Mouse (Mus musculus): ENCODE results near the gene Tgfb2. TPM values are rescaled to one million over a fixed set of nuclear protein-coding genes. Genes with fewer than 3 reads are reported as not detected.

The Tgfb2 gene
- polyA plus RNA-seq, 1 experiment: 5.6 TPM

DNA sequence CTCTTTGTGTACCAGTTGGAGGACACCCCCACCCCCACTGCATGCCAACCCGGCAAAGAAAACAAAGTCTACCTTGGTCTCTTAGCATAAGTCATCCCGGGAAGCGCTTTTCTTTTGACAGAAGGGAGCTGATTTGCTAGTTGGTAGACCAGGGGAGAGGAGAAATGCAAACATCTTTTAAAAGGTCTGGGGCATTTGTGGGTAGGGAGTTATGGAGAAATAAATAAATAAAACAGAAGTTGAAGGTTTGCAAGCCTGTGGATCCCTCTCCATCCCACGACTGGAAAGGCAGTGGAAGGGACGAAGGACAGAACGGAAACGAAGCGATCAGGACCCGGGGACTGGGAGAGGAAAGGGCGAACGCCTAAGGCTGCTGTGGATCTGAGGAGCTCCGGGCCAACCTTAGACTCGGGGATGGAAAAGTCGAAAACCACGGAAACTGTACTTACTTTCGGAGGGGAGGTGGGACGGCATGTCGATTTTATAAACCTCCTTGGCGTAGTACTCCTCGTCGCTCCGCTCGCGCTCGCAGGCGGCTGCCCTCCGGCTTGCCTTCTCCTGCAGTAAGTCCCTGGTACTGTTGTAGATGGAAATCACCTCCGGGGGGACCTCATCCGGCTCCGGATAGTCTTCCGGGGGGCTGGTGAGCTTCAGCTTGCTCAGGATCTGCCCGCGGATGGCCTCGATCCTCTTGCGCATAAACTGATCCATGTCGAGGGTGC is 1.6 kb downstream of the Tgfb2 start:
- peaks cover 4% of the 10 kb centered on the region; the same call in 1 of the 2 replicates for H3K4me1 ChIP-seq (ENCODE audit: control insufficient read depth, insufficient read depth, low read length)
- H3K4me3 ChIP-seq (replicated peaks; ENCODE audit: extremely low read depth, low read depth, low read length): peak overlapping the region; percentile 87
- DNase-seq: peak; percentile 59
- TF ChIP-seq CTCF (IDR thresholded peaks at IDR 0.05; ENCODE audit: insufficient read depth, low read length) (no peak), POLR2A (IDR thresholded peaks at IDR 0.05; ENCODE audit: borderline replicate concordance, extremely low read depth, low read depth, low read length) (peak; percentile 16; the same call in 1 of the 2 replicates)
- WGBS: under 1% methylated on average over 36 of the region's 36 CpGs

GRCm38 (mm10) chr1:186703256-186703979 is 2.4 kb downstream of the Tgfb2 start:
- TF ChIP-seq CTCF (IDR thresholded peaks at IDR 0.05; ENCODE audit: insufficient read depth, low read length): no peak
- no peak for TF ChIP-seq POLR2A (IDR thresholded peaks at IDR 0.05; ENCODE audit: borderline replicate concordance, extremely low read depth, low read depth, low read length)
- under 1% methylated on average over 15 of the region's 15 CpGs for WGBS
- DNase-seq: peak; percentile 37
- Histone ChIP-seq H3K4me1 (ENCODE audit: control insufficient read depth, insufficient read depth, low read length) (peaks cover 4% of the 10 kb centered on the region; the same call in 1 of the 2 replicates), H3K4me3 (replicated peaks; ENCODE audit: extremely low read depth, low read depth, low read length) (peak overlapping the region; percentile 87)

- peak overlapping the region; percentile 44 for H3K4me3 ChIP-seq (replicated peaks; ENCODE audit: extremely low read depth, low read depth, low read length)
- no peak for DNase-seq
- 12% methylated on average over 15 of the region's 15 CpGs for WGBS
- peaks cover 4% of the 10 kb centered on the region; the same call in 1 of the 2 replicates for H3K4me1 ChIP-seq (ENCODE audit: control insufficient read depth, insufficient read depth, low read length)
- TF ChIP-seq CTCF (IDR thresholded peaks at IDR 0.05; ENCODE audit: insufficient read depth, low read length): no peak
- no peak for TF ChIP-seq POLR2A (IDR thresholded peaks at IDR 0.05; ENCODE audit: borderline replicate concordance, extremely low read depth, low read depth, low read length)
Measured at GRCm38 (mm10) chr1:186702391-186703255, 3.2 kb downstream of the Tgfb2 start.

DNA sequence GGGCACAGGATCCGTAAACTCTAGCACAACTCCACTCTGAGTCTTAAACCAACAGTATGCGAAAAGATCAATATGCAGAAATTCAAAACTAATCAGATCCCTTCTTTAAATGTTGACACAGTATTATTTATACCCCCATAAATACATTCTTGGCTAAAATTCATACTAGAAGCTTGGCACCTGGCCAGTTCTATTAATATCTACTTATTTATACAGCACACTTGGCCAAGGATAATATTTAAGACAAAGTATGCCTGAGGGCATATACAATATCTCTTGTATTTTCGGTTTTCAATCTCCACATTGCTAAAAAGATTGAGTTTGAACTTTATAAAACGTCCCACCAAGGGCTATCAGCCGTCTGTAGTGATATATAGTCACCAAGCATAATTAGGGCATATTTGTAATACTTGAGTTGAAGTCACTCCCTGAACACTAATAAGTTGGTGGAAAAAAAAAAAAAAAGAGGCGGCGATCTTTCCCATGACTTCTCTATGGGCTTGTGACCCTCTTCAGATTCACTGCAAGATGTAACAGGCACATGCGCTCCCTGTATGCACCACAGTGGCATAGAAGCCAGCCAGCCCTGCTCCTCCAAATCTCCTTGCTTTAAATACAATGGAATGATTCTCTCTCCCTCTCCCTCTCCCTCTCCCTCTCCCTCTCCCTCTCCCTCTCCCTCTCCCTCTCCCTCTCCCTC is 4.4 kb downstream of the Tgfb2 start:
- 39% methylated on average over 8 of the region's 8 CpGs for WGBS
- Histone ChIP-seq H3K4me3 (replicated peaks; ENCODE audit: extremely low read depth, low read depth, low read length) (no peak overlapping the region), H3K4me1 (ENCODE audit: control insufficient read depth, insufficient read depth, low read length) (peaks cover 4% of the 10 kb centered on the region; the same call in 1 of the 2 replicates)
- TF ChIP-seq POLR2A (IDR thresholded peaks at IDR 0.05; ENCODE audit: borderline replicate concordance, extremely low read depth, low read depth, low read length): no peak
- no peak for TF ChIP-seq CTCF (IDR thresholded peaks at IDR 0.05; ENCODE audit: insufficient read depth, low read length)
- no peak for DNase-seq

DNA sequence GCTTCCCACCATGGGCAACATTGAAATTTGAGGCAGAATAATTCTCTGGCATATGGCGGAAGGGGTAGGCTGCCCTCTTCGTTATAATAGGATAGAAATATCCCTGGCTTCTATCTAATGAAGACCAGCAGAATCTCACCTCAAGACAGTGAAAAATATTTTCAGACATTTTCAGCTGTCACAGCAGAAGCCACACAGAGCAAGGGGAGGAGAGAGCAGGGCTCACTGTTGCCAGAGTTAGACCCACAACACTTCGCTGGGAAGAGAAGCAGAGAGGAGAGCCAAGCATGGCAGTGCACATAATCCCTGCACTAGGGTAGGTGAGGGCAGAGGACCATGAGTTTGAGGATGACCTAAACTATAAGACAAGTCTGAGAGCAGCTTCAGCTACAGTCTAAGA is 5.3 kb downstream of the Tgfb2 start:
- Histone ChIP-seq H3K4me1 (ENCODE audit: control insufficient read depth, insufficient read depth, low read length) (peaks cover 4% of the 10 kb centered on the region; the same call in 1 of the 2 replicates), H3K4me3 (replicated peaks; ENCODE audit: extremely low read depth, low read depth, low read length) (no peak overlapping the region)
- TF ChIP-seq POLR2A (IDR thresholded peaks at IDR 0.05; ENCODE audit: borderline replicate concordance, extremely low read depth, low read depth, low read length) (no peak), CTCF (IDR thresholded peaks at IDR 0.05; ENCODE audit: insufficient read depth, low read length) (no peak)
- DNase-seq: no peak
- WGBS: 74% methylated on average over 3 of the region's 3 CpGs

DNA sequence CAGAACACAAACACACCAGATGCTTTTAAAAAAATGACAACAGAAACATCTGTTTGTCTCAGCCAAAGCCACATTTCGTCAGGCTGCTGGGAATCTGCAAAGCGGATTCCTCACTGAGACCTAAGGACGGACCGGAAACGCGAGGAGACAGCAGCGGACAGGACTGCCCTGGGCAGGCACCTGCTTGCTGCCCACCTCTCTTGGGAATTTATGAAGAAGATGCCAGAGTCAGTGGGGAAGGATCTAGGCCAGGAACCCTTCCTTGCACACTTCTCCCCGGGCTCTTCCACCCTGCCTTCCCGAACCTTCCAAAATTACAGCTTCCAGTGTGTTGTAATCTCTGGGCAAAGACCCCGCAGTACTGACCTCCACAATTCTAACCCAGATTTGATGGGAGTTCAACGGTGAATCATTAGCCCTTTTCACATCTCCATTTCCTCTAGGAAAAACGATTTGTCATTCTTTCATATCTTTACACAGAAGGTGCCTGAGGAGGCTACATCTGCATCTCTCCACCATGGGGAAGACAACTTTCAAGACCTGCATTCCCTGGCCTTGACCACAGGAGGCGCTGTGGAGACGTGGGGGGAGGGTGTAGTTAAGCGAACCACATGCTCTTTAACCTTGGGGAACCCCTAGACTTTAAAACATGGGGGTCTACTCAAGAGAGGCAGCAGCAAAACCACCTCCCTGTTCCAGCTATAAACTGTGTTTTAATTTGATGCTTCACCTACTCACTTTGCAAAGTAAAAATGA is 7.0 kb downstream of the Tgfb2 start:
- WGBS: 66% methylated on average over 15 of the region's 15 CpGs
- no peaks in the 10 kb centered on the region for H3K4me1 ChIP-seq (ENCODE audit: control insufficient read depth, insufficient read depth, low read length)
- TF ChIP-seq POLR2A (IDR thresholded peaks at IDR 0.05; ENCODE audit: borderline replicate concordance, extremely low read depth, low read depth, low read length) (no peak), CTCF (IDR thresholded peaks at IDR 0.05; ENCODE audit: insufficient read depth, low read length) (peak; percentile 64)
- DNase-seq: no peak
- no peak overlapping the region for H3K4me3 ChIP-seq (replicated peaks; ENCODE audit: extremely low read depth, low read depth, low read length)

DNA sequence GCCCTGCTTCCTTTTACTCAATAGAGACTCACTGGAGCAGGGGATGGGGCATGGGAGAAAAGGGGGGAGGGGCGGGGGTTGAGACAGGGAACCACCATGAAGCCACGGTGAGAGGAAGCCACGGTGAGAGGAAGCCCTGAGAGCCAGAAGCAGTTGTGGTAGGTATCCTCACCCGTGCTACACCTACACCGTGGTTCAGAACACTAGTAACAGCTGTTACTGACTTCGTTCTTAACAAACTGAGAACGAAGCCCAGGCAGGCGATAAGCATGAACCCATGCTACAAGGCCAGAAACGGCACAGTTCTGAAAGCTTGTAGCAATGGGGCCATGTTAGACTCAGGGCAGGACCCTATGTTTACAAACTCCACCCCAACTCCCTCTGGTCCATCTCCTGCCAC is 9.6 kb downstream of the Tgfb2 start:
- TF ChIP-seq CTCF (IDR thresholded peaks at IDR 0.05; ENCODE audit: insufficient read depth, low read length): no peak
- no peaks in the 10 kb centered on the region for H3K4me1 ChIP-seq (ENCODE audit: control insufficient read depth, insufficient read depth, low read length)
- DNase-seq: no peak
- 70% methylated on average over 9 of the region's 9 CpGs for WGBS
- no peak overlapping the region for H3K4me3 ChIP-seq (replicated peaks; ENCODE audit: extremely low read depth, low read depth, low read length)

GRCm38 (mm10) chr1:186695361-186695760 is 10.4 kb downstream of the Tgfb2 start:
- WGBS: 46% methylated on average over 4 of the region's 4 CpGs
- Histone ChIP-seq H3K4me1 (ENCODE audit: control insufficient read depth, insufficient read depth, low read length) (no peaks in the 10 kb centered on the region), H3K4me3 (replicated peaks; ENCODE audit: extremely low read depth, low read depth, low read length) (no peak overlapping the region)
- DNase-seq: no peak
- TF ChIP-seq POLR2A (IDR thresholded peaks at IDR 0.05; ENCODE audit: borderline replicate concordance, extremely low read depth, low read depth, low read length) (no peak), CTCF (IDR thresholded peaks at IDR 0.05; ENCODE audit: insufficient read depth, low read length) (no peak)
